Mouse (Mus musculus) kidney, adult 9 months (tissue): Measurements from ENCODE around the gene Mpdu1.
A peak's percentile ranks its signal among the peaks of the same experiment; 100 is the strongest.

Experiments
- DNase-seq: peaks from one replicate; pipeline ENCODE4 v3.0.0; 2022

The Mpdu1 gene

GRCm38 (mm10) chr11:69689891-69690290, 27.4 kb upstream of the Mpdu1 start:
- DNase-seq, result peak; percentile 79

- no peak for DNase-seq
Observed at GRCm38 (mm10) chr11:69687061-69687460, 24.6 kb upstream of the Mpdu1 start.

GRCm38 (mm10) chr11:69686377-69686776, 23.9 kb upstream of the Mpdu1 start:
- peak; percentile 82 for DNase-seq

GRCm38 (mm10) chr11:69685526-69686148, 23.2 kb upstream of the Mpdu1 start, which contains the start of gene Tnfsf13:
TSS of gene Tnfsf13 (minus strand) at chr11:69685784.
- peak; percentile 96 for DNase-seq

GRCm38 (mm10) chr11:69684936-69685335, 22.5 kb upstream of the Mpdu1 start:
- DNase-seq, result no peak

- peak; percentile 40 for DNase-seq
Observed at GRCm38 (mm10) chr11:69684128-69684745, 21.8 kb upstream of the Mpdu1 start.

GRCm38 (mm10) chr11:69683576-69683975, 21.1 kb upstream of the Mpdu1 start:
- no peak for DNase-seq

- DNase-seq, result peak; percentile 93
Observed at GRCm38 (mm10) chr11:69682840-69683533, 20.5 kb upstream of the Mpdu1 start.

- DNase-seq, result no peak
Observed at GRCm38 (mm10) chr11:69682209-69682839, 19.9 kb upstream of the Mpdu1 start.

GRCm38 (mm10) chr11:69681314-69682208, 19.1 kb upstream of the Mpdu1 start, which contains the start of gene Senp3:
TSS of gene Senp3 (minus strand) at chr11:69682084.
- peak; percentile 95 for DNase-seq

- DNase-seq, result no peak
Observed at GRCm38 (mm10) chr11:69680136-69680855, 17.9 kb upstream of the Mpdu1 start.

GRCm38 (mm10) chr11:69679144-69679543, 16.7 kb upstream of the Mpdu1 start:
- DNase-seq, result no peak

GRCm38 (mm10) chr11:69672211-69672706, 9.8 kb upstream of the Mpdu1 start, which contains the start of gene Eif4a1:
TSS of gene Eif4a1 (minus strand) at chr11:69672423.
- DNase-seq, result peak; percentile 100

GRCm38 (mm10) chr11:69671726-69672124, 9.3 kb upstream of the Mpdu1 start:
- no peak for DNase-seq

- peak; percentile 95 for DNase-seq
Observed at GRCm38 (mm10) chr11:69670786-69671725, 8.6 kb upstream of the Mpdu1 start.

GRCm38 (mm10) chr11:69666665-69667005, 4.2 kb upstream of the Mpdu1 start:
- no peak for DNase-seq

GRCm38 (mm10) chr11:69665961-69666664, 3.7 kb upstream of the Mpdu1 start, which contains the start of gene Cd68:
TSS of gene Cd68 (minus strand) at chr11:69666153.
- no peak for DNase-seq

- DNase-seq, result no peak
Observed at GRCm38 (mm10) chr11:69665457-69665960, 3.1 kb upstream of the Mpdu1 start.

GRCm38 (mm10) chr11:69664841-69665240, 2.4 kb upstream of the Mpdu1 start:
- no peak for DNase-seq
